Mouse (Mus musculus) bone marrow, adult 2 months (tissue): ENCODE results near the gene Rasa2.

Experiments
- CTCF ChIP-seq: fragments of 200-500 bp; IDR thresholded peaks from 2 replicates; pipeline ENCODE4 v1.5.1; 2011; ENCODE audit warnings: low read length, control low read depth; ENCODE audit not compliant: control insufficient read depth, insufficient read depth
- POLR2A ChIP-seq: fragments of 200-500 bp; IDR thresholded peaks from 2 replicates; pipeline ENCODE4 v1.6.1; 2011; ENCODE audit warnings: low read depth, mild to moderate bottlenecking, control low read depth, low read length, borderline replicate concordance; ENCODE audit not compliant: control insufficient read depth

DNA sequence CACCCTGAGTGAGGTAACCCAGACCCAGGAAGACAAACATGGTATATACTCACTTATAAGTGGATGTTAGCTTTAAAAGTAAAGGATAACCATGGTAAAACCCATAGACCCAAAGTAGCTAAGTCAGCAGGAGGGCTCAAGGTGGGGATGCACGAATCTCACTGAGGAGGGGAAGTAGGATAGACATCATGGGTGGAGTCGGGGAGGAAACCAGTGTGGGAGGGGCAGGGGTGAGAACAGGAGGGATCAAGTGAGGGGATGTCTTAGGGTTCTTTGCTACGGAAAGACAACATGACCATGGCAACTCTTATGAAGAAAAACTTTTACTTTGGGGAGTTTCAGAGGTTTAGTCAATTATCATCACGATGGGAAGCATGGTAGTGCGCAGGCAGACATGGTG lies 47.2 kb upstream of the Rasa2 start:
- TF ChIP-seq POLR2A (no peak), CTCF (no peak)
